Mouse (Mus musculus): Measurements from ENCODE around the gene Pitpnm3.
A peak's percentile ranks its signal among the peaks of the same experiment; 100 is the strongest.

The Pitpnm3 gene

GRCm38 (mm10) chr11:72050895-72051858, 84.4 kb downstream of the Pitpnm3 start:
- DNase-seq (ENCODE audit: low spot score in 2 of 2) = peak; percentile 52

- DNase-seq (ENCODE audit: low spot score in 2 of 2) = no peak
These were observed 85.2 kb downstream of the Pitpnm3 start for GRCm38 (mm10) chr11:72050168-72050894.

GRCm38 (mm10) chr11:72049171-72049759, 86.3 kb downstream of the Pitpnm3 start:
- no peak for DNase-seq (ENCODE audit: low spot score in 2 of 2)

- DNase-seq (ENCODE audit: low spot score in 2 of 2) = no peak
These were observed 86.8 kb downstream of the Pitpnm3 start for GRCm38 (mm10) chr11:72048730-72049129.

- DNase-seq (ENCODE audit: low spot score in 2 of 2) = no peak
These were observed 91.3 kb downstream of the Pitpnm3 start for GRCm38 (mm10) chr11:72044231-72044630.

- no peak for DNase-seq (ENCODE audit: low spot score in 2 of 2)
These were observed 92.9 kb downstream of the Pitpnm3 start for GRCm38 (mm10) chr11:72042631-72043030.

- peak; percentile 78 to 88 for DNase-seq (ENCODE audit: low spot score in 2 of 2)
These were observed 93.6 kb downstream of the Pitpnm3 start, which contains the start of gene Pimreg for GRCm38 (mm10) chr11:72041768-72042607. TSS of gene Pimreg (plus strand) at chr11:72042032.

GRCm38 (mm10) chr11:72041290-72041767, 94.2 kb downstream of the Pitpnm3 start:
- no peak for DNase-seq (ENCODE audit: low spot score in 2 of 2)

GRCm38 (mm10) chr11:72039599-72040386, 95.8 kb downstream of the Pitpnm3 start:
- DNase-seq (ENCODE audit: low spot score in 2 of 2) = no peak

GRCm38 (mm10) chr11:72037996-72038395, 97.6 kb downstream of the Pitpnm3 start:
- peak; percentile 60 to 81 for DNase-seq (ENCODE audit: low spot score in 2 of 2)

GRCm38 (mm10) chr11:72037409-72037808, 98.2 kb downstream of the Pitpnm3 start, which contains the start of gene Aipl1:
TSS of gene Aipl1 (minus strand) at chr11:72037509.
- no peak for DNase-seq (ENCODE audit: low spot score in 2 of 2)

- no peak for DNase-seq (ENCODE audit: low spot score in 2 of 2)
These were observed 103.0 kb downstream of the Pitpnm3 start for GRCm38 (mm10) chr11:72032589-72032988.

- DNase-seq (ENCODE audit: low spot score in 2 of 2) = no peak
These were observed 103.5 kb downstream of the Pitpnm3 start for GRCm38 (mm10) chr11:72032091-72032490.

- DNase-seq (ENCODE audit: low spot score in 2 of 2) = no peak
These were observed 104.2 kb downstream of the Pitpnm3 start for GRCm38 (mm10) chr11:72031353-72031752.

- no peak for DNase-seq (ENCODE audit: low spot score in 2 of 2)
These were observed 106.4 kb downstream of the Pitpnm3 start for GRCm38 (mm10) chr11:72029143-72029542.

- DNase-seq (ENCODE audit: low spot score in 2 of 2) = no peak
These were observed 107.7 kb downstream of the Pitpnm3 start for GRCm38 (mm10) chr11:72027836-72028235.

- no peak for DNase-seq (ENCODE audit: low spot score in 2 of 2)
These were observed 109.1 kb downstream of the Pitpnm3 start for GRCm38 (mm10) chr11:72026516-72026915.

GRCm38 (mm10) chr11:72025843-72026242, 109.7 kb downstream of the Pitpnm3 start:
- DNase-seq (ENCODE audit: low spot score in 2 of 2) = no peak

- peak in 1 of 2 experiments; percentile 69 for DNase-seq (ENCODE audit: low spot score in 2 of 2)
These were observed 111.3 kb downstream of the Pitpnm3 start for GRCm38 (mm10) chr11:72024193-72024781.

- no peak for DNase-seq (ENCODE audit: low spot score in 2 of 2)
These were observed 112.0 kb downstream of the Pitpnm3 start for GRCm38 (mm10) chr11:72023581-72023980.

All from frontal cortex, postnatal 14 days (tissue).